Mouse (Mus musculus): Measurements from ENCODE around the gene Olfr1418. TPM values are rescaled to one million over a fixed set of nuclear protein-coding genes. Genes with fewer than 3 reads are reported as not detected.

Olfr1418 gene
- polyA plus RNA-seq, 1 experiment from 2014 or later: not detected

- H3K36me3 ChIP-seq (ENCODE audit: control insufficient read depth, insufficient read depth, low read length): no peaks in the 10 kb centered on the region
- 87% methylated on average over 4 of the region's 4 CpGs for WGBS
- no peak within 1 kb of the TSS for H3K4me3 ChIP-seq (ENCODE audit: low read depth, low read length)
- H3K9ac ChIP-seq (ENCODE audit: low read length): no peak within 1 kb of the TSS
- no peaks in the 10 kb centered on the region for H3K27me3 ChIP-seq (ENCODE audit: control insufficient read depth, insufficient read depth, low read length)
- H3K4me1 ChIP-seq (replicated peaks; ENCODE audit: control insufficient read depth, insufficient read depth, low read length): no peaks in the 10 kb centered on the region
- DNase-seq (ENCODE audit: low spot score) (no peak), ATAC-seq (replicated peaks; ENCODE audit: low FRiP score) (no peak)
- no peaks in the 10 kb centered on the region for H3K9me3 ChIP-seq (ENCODE audit: control insufficient read depth, low read length)
- H3K4me2 ChIP-seq (ENCODE audit: low read depth, low read length, severe bottlenecking): no peak within 1 kb of the TSS
- no peak within 1 kb of the TSS for H3K27ac ChIP-seq (ENCODE audit: low read depth, low read length)
Observed at GRCm38 (mm10) chr19:11839119-11839518, 21.7 kb downstream of the Olfr1418 start, which contains the start of gene Olfr1417. Gene Olfr1417 (minus strand): TSS chr19:11839219.

- H3K4me3 ChIP-seq (ENCODE audit: low read depth, low read length): no peak overlapping the region
- H3K9ac ChIP-seq (ENCODE audit: low read length): no peak overlapping the region
- WGBS: 25% methylated on average over 4 of the region's 4 CpGs
- ATAC-seq (replicated peaks; ENCODE audit: low FRiP score) (no peak), DNase-seq (ENCODE audit: low spot score) (no peak)
- H3K4me2 ChIP-seq (ENCODE audit: low read depth, low read length, severe bottlenecking): no peak overlapping the region
- H3K27me3 ChIP-seq (ENCODE audit: control insufficient read depth, insufficient read depth, low read length): peaks cover 8% of the 10 kb centered on the region; the same call in 1 of the 2 replicates
- H3K36me3 ChIP-seq (ENCODE audit: control insufficient read depth, insufficient read depth, low read length): no peaks in the 10 kb centered on the region
- no peak overlapping the region for H3K27ac ChIP-seq (ENCODE audit: low read depth, low read length)
- H3K9me3 ChIP-seq (ENCODE audit: control insufficient read depth, low read length): no peaks in the 10 kb centered on the region
- peaks cover under 1% of the 10 kb centered on the region; the same call in 1 of the 2 replicates for H3K4me1 ChIP-seq (replicated peaks; ENCODE audit: control insufficient read depth, insufficient read depth, low read length)
Observed at GRCm38 (mm10) chr19:11823346-11824065, 37.4 kb downstream of the Olfr1418 start.

GRCm38 (mm10) chr19:11820211-11820610, 40.7 kb downstream of the Olfr1418 start:
- ATAC-seq (replicated peaks; ENCODE audit: low FRiP score): 0 out of 2 replicates have a peak, but pooled peaks have one; percentile 11
- no peak overlapping the region for H3K4me3 ChIP-seq (ENCODE audit: low read depth, low read length)
- H3K9ac ChIP-seq (ENCODE audit: low read length): no peak overlapping the region
- peaks cover 16% of the 10 kb centered on the region for H3K27me3 ChIP-seq (ENCODE audit: control insufficient read depth, insufficient read depth, low read length)
- no peaks in the 10 kb centered on the region for H3K36me3 ChIP-seq (ENCODE audit: control insufficient read depth, insufficient read depth, low read length)
- H3K9me3 ChIP-seq (ENCODE audit: control insufficient read depth, low read length): no peaks in the 10 kb centered on the region
- no peak overlapping the region for H3K27ac ChIP-seq (ENCODE audit: low read depth, low read length)
- peak; percentile 54 for DNase-seq (ENCODE audit: low spot score)
- 35% methylated on average over 6 of the region's 6 CpGs for WGBS
- peak overlapping the region; percentile 96; the same call in 1 of the 2 replicates for H3K4me2 ChIP-seq (ENCODE audit: low read depth, low read length, severe bottlenecking)
- H3K4me1 ChIP-seq (replicated peaks; ENCODE audit: control insufficient read depth, insufficient read depth, low read length): peaks cover 2% of the 10 kb centered on the region; the same call in 1 of the 2 replicates

- Histone ChIP-seq H3K9ac (ENCODE audit: low read length) (no peak overlapping the region), H3K9me3 (ENCODE audit: control insufficient read depth, low read length) (no peaks in the 10 kb centered on the region), H3K27me3 (ENCODE audit: control insufficient read depth, insufficient read depth, low read length) (peaks cover 16% of the 10 kb centered on the region), H3K4me2 (ENCODE audit: low read depth, low read length, severe bottlenecking) (peak overlapping the region; percentile 96), H3K27ac (ENCODE audit: low read depth, low read length) (no peak overlapping the region), H3K36me3 (ENCODE audit: control insufficient read depth, insufficient read depth, low read length) (no peaks in the 10 kb centered on the region), H3K4me3 (ENCODE audit: low read depth, low read length) (peak overlapping the region; percentile 61), H3K4me1 (replicated peaks; ENCODE audit: control insufficient read depth, insufficient read depth, low read length) (peaks cover 2% of the 10 kb centered on the region; the same call in 1 of the 2 replicates)
- ATAC-seq (replicated peaks; ENCODE audit: low FRiP score) (peak; percentile 85), DNase-seq (ENCODE audit: low spot score) (peak; percentile 92)
- 1% methylated on average over 15 of the region's 15 CpGs for WGBS
Observed at GRCm38 (mm10) chr19:11819800-11820199, 41.1 kb downstream of the Olfr1418 start.

GRCm38 (mm10) chr19:11819143-11819700, 41.6 kb downstream of the Olfr1418 start, which contains the start of gene Stx3:
Gene Stx3 (minus strand): TSS chr19:11819403.
- no peaks in the 10 kb centered on the region for H3K36me3 ChIP-seq (ENCODE audit: control insufficient read depth, insufficient read depth, low read length)
- H3K9me3 ChIP-seq (ENCODE audit: control insufficient read depth, low read length): no peaks in the 10 kb centered on the region
- H3K9ac ChIP-seq (ENCODE audit: low read length): peak within 1 kb of the TSS; percentile 49
- peaks cover 16% of the 10 kb centered on the region for H3K27me3 ChIP-seq (ENCODE audit: control insufficient read depth, insufficient read depth, low read length)
- peak within 1 kb of the TSS; percentile 96 for H3K4me2 ChIP-seq (ENCODE audit: low read depth, low read length, severe bottlenecking)
- under 1% methylated on average over 20 of the region's 20 CpGs for WGBS
- peak within 1 kb of the TSS; percentile 61 for H3K4me3 ChIP-seq (ENCODE audit: low read depth, low read length)
- DNase-seq (ENCODE audit: low spot score): peak; percentile 57
- H3K27ac ChIP-seq (ENCODE audit: low read depth, low read length): no peak within 1 kb of the TSS
- peak; percentile 20 for ATAC-seq (replicated peaks; ENCODE audit: low FRiP score)
- H3K4me1 ChIP-seq (replicated peaks; ENCODE audit: control insufficient read depth, insufficient read depth, low read length): peaks cover 2% of the 10 kb centered on the region; the same call in 1 of the 2 replicates

- no peaks in the 10 kb centered on the region for H3K9me3 ChIP-seq (ENCODE audit: control insufficient read depth, low read length)
- peak overlapping the region; percentile 49 for H3K9ac ChIP-seq (ENCODE audit: low read length)
- no peaks in the 10 kb centered on the region for H3K36me3 ChIP-seq (ENCODE audit: control insufficient read depth, insufficient read depth, low read length)
- peak overlapping the region; percentile 61 for H3K4me3 ChIP-seq (ENCODE audit: low read depth, low read length)
- peaks cover 16% of the 10 kb centered on the region for H3K27me3 ChIP-seq (ENCODE audit: control insufficient read depth, insufficient read depth, low read length)
- H3K4me2 ChIP-seq (ENCODE audit: low read depth, low read length, severe bottlenecking): peak overlapping the region; percentile 96
- H3K27ac ChIP-seq (ENCODE audit: low read depth, low read length): no peak overlapping the region
- WGBS: under 1% methylated on average over 59 of the region's 83 CpGs
- DNase-seq (ENCODE audit: low spot score): peak; percentile 75
- ATAC-seq (replicated peaks; ENCODE audit: low FRiP score): peak; percentile 66
- H3K4me1 ChIP-seq (replicated peaks; ENCODE audit: control insufficient read depth, insufficient read depth, low read length): peaks cover 2% of the 10 kb centered on the region; the same call in 1 of the 2 replicates
Observed at GRCm38 (mm10) chr19:11818199-11819142, 42.4 kb downstream of the Olfr1418 start.

GRCm38 (mm10) chr19:11817586-11817985, 43.3 kb downstream of the Olfr1418 start:
- DNase-seq (ENCODE audit: low spot score): no peak

GRCm38 (mm10) chr19:11816706-11817105, 44.2 kb downstream of the Olfr1418 start:
- H3K4me2 ChIP-seq (ENCODE audit: low read depth, low read length, severe bottlenecking): no peak overlapping the region
- H3K27me3 ChIP-seq (ENCODE audit: control insufficient read depth, insufficient read depth, low read length): peaks cover 16% of the 10 kb centered on the region
- WGBS: 57% methylated on average over 6 of the region's 6 CpGs
- no peaks in the 10 kb centered on the region for H3K9me3 ChIP-seq (ENCODE audit: control insufficient read depth, low read length)
- no peak overlapping the region for H3K27ac ChIP-seq (ENCODE audit: low read depth, low read length)
- H3K4me3 ChIP-seq (ENCODE audit: low read depth, low read length): no peak overlapping the region
- DNase-seq (ENCODE audit: low spot score) (no peak), ATAC-seq (replicated peaks; ENCODE audit: low FRiP score) (no peak)
- peaks cover 5% of the 10 kb centered on the region; the same call in 1 of the 2 replicates for H3K4me1 ChIP-seq (replicated peaks; ENCODE audit: control insufficient read depth, insufficient read depth, low read length)
- no peak overlapping the region for H3K9ac ChIP-seq (ENCODE audit: low read length)
- H3K36me3 ChIP-seq (ENCODE audit: control insufficient read depth, insufficient read depth, low read length): no peaks in the 10 kb centered on the region

More at GRCm38 (mm10) chr19:11817586-11817985, 43.3 kb downstream of the Olfr1418 start:
- Histone ChIP-seq H3K27ac (ENCODE audit: low read depth, low read length) (no peak overlapping the region), H3K9me3 (ENCODE audit: control insufficient read depth, low read length) (no peaks in the 10 kb centered on the region), H3K36me3 (ENCODE audit: control insufficient read depth, insufficient read depth, low read length) (no peaks in the 10 kb centered on the region), H3K4me2 (ENCODE audit: low read depth, low read length, severe bottlenecking) (no peak overlapping the region), H3K27me3 (ENCODE audit: control insufficient read depth, insufficient read depth, low read length) (peaks cover 16% of the 10 kb centered on the region), H3K4me3 (ENCODE audit: low read depth, low read length) (peak overlapping the region; percentile 61; the same call in 1 of the 2 replicates), H3K4me1 (replicated peaks; ENCODE audit: control insufficient read depth, insufficient read depth, low read length) (peaks cover 2% of the 10 kb centered on the region; the same call in 1 of the 2 replicates), H3K9ac (ENCODE audit: low read length) (no peak overlapping the region)
- WGBS: 11% methylated on average over 5 of the region's 5 CpGs
- ATAC-seq (replicated peaks; ENCODE audit: low FRiP score): no peak

All from forebrain, embryonic 11.5 days (tissue).